Mouse (Mus musculus): ENCODE measurements around the gene Ptgis. TPM values are rescaled to one million over a fixed set of nuclear protein-coding genes. Genes with fewer than 3 reads are reported as not detected.
A peak's percentile ranks its signal among the peaks of the same experiment; 100 is the strongest.

Ptgis gene
- polyA plus RNA-seq, 2 experiments = 31.2 to 37.7 TPM

- no peak for TF ChIP-seq POLR2A (IDR thresholded peaks at IDR 0.05; ENCODE audit: borderline replicate concordance, extremely low read depth, insufficient read depth, insufficient read length)
- Histone ChIP-seq H3K4me3 (replicated peaks; ENCODE audit: low read length) (no peak overlapping the region), H3K27me3 (ENCODE audit: control insufficient read depth, insufficient read depth, low read length) (no peaks in the 10 kb centered on the region), H3K9me3 (ENCODE audit: control insufficient read depth, low read length) (no peaks in the 10 kb centered on the region), H3K36me3 (ENCODE audit: control insufficient read depth, insufficient read depth, low read length) (no peaks in the 10 kb centered on the region), H3K4me1 (ENCODE audit: control insufficient read depth, insufficient read depth, low read length) (peaks cover 13% of the 10 kb centered on the region), H3K9ac (ENCODE audit: low read depth, low read length, severe bottlenecking) (no peak overlapping the region), H3K27ac (replicated peaks; ENCODE audit: low read depth, low read length) (no peak overlapping the region), H3K4me2 (replicated peaks; ENCODE audit: low read depth, low read length, severe bottlenecking) (no peak overlapping the region)
- ATAC-seq (ENCODE audit: low FRiP score, low read depth) (no peak), DNase-seq (ENCODE audit: low spot score) (no peak)
- 85% methylated on average over 8 of the region's 8 CpGs for WGBS
These were observed 22.8 kb upstream of the Ptgis start for GRCm38 (mm10) chr2:167263040-167263810.

DNA sequence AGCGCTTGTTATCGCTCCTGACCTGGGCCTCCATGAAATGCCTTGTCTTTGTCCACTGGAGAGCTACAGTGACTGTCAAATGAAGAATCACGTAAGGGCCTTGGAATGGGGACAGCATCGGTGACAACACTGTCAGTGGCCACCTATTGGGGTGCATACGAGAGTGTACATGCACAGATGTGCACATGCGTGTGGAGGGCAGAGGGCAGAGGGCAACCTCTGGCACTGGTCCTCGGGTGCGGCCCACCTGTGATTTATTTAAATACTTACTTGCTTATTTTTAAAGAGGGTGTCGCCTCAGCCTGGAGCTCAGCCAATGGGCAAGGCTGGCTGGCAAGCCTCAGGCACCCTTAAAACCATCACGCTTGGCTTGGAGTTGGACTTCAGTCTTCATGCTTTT, 22.0 kb upstream of the Ptgis start:
- ATAC-seq (ENCODE audit: low FRiP score, low read depth) = no peak
- Histone ChIP-seq H3K4me2 (replicated peaks; ENCODE audit: low read depth, low read length, severe bottlenecking) (no peak overlapping the region), H3K4me3 (replicated peaks; ENCODE audit: low read length) (no peak overlapping the region), H3K27ac (replicated peaks; ENCODE audit: low read depth, low read length) (no peak overlapping the region), H3K27me3 (ENCODE audit: control insufficient read depth, insufficient read depth, low read length) (no peaks in the 10 kb centered on the region), H3K4me1 (ENCODE audit: control insufficient read depth, insufficient read depth, low read length) (peaks cover 13% of the 10 kb centered on the region), H3K36me3 (ENCODE audit: control insufficient read depth, insufficient read depth, low read length) (no peaks in the 10 kb centered on the region), H3K9me3 (ENCODE audit: control insufficient read depth, low read length) (no peaks in the 10 kb centered on the region), H3K9ac (ENCODE audit: low read depth, low read length, severe bottlenecking) (no peak overlapping the region)
- no peak for DNase-seq (ENCODE audit: low spot score)
- 85% methylated on average over 10 of the region's 10 CpGs for WGBS
- no peak for TF ChIP-seq POLR2A (IDR thresholded peaks at IDR 0.05; ENCODE audit: borderline replicate concordance, extremely low read depth, insufficient read depth, insufficient read length)

DNA sequence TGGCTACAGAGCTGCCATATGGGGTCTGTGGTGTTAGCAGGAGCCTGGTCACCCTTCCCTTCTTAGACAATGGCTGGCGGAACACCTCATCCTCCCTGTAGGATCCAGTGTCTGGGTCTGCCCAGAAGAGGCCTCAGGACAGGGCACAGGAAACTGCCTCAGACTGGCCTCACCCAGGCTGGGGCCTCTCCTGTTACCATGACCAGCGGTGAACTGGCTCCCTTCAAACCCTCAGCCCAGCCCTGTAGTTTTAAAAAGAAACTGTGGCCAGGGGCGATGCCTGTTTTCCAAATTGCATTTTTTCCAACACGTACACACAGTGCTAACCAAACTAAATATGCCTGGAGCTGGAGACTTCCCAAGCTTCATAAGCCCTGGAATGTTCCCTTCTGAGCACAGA, 20.7 kb upstream of the Ptgis start:
- Histone ChIP-seq H3K27me3 (ENCODE audit: control insufficient read depth, insufficient read depth, low read length) (no peaks in the 10 kb centered on the region), H3K27ac (replicated peaks; ENCODE audit: low read depth, low read length) (peak overlapping the region; percentile 71), H3K9ac (ENCODE audit: low read depth, low read length, severe bottlenecking) (no peak overlapping the region), H3K4me1 (ENCODE audit: control insufficient read depth, insufficient read depth, low read length) (peaks cover 13% of the 10 kb centered on the region), H3K4me3 (replicated peaks; ENCODE audit: low read length) (no peak overlapping the region), H3K36me3 (ENCODE audit: control insufficient read depth, insufficient read depth, low read length) (no peaks in the 10 kb centered on the region), H3K4me2 (replicated peaks; ENCODE audit: low read depth, low read length, severe bottlenecking) (no peak overlapping the region), H3K9me3 (ENCODE audit: control insufficient read depth, low read length) (no peaks in the 10 kb centered on the region)
- ATAC-seq (ENCODE audit: low FRiP score, low read depth) (peak; percentile 69), DNase-seq (ENCODE audit: low spot score) (peak; percentile 64)
- 57% methylated on average over 4 of the region's 4 CpGs for WGBS
- TF ChIP-seq POLR2A (IDR thresholded peaks at IDR 0.05; ENCODE audit: borderline replicate concordance, extremely low read depth, insufficient read depth, insufficient read length) = no peak

- Histone ChIP-seq H3K36me3 (ENCODE audit: control insufficient read depth, insufficient read depth, low read length) (no peaks in the 10 kb centered on the region), H3K27ac (replicated peaks; ENCODE audit: low read depth, low read length) (no peak overlapping the region), H3K9ac (ENCODE audit: low read depth, low read length, severe bottlenecking) (no peak overlapping the region), H3K9me3 (ENCODE audit: control insufficient read depth, low read length) (no peaks in the 10 kb centered on the region), H3K4me1 (ENCODE audit: control insufficient read depth, insufficient read depth, low read length) (peaks cover 13% of the 10 kb centered on the region), H3K27me3 (ENCODE audit: control insufficient read depth, insufficient read depth, low read length) (no peaks in the 10 kb centered on the region), H3K4me3 (replicated peaks; ENCODE audit: low read length) (no peak overlapping the region), H3K4me2 (replicated peaks; ENCODE audit: low read depth, low read length, severe bottlenecking) (no peak overlapping the region)
- DNase-seq (ENCODE audit: low spot score) = no peak
- 32% methylated on average over 3 of the region's 3 CpGs for WGBS
- ATAC-seq (ENCODE audit: low FRiP score, low read depth) = no peak
- TF ChIP-seq POLR2A (IDR thresholded peaks at IDR 0.05; ENCODE audit: borderline replicate concordance, extremely low read depth, insufficient read depth, insufficient read length) = no peak
These were observed 17.4 kb upstream of the Ptgis start for GRCm38 (mm10) chr2:167257790-167258189.

DNA sequence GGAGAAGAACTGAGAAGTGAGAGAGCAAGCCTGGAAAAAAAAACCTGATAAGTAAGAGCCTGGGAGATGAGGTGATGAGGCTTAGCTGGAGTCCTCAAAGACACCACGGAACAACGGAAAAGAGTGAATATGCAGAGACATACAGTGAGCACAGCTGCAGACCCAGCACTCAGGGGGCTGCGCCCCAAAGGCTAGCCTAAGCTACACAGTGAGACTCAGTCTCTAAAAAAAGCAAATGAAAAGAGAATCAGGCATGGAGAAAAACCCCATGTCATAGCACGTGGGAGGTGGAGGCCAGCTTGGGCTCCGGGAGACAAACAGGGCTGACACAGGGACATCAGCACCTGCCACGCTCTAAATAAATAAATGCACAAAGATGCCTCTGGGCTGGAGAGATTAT, 14.4 kb upstream of the Ptgis start:
- no peaks in the 10 kb centered on the region for H3K36me3 ChIP-seq (ENCODE audit: control insufficient read depth, insufficient read depth, low read length)
- no peaks in the 10 kb centered on the region for H3K9me3 ChIP-seq (ENCODE audit: control insufficient read depth, low read length)
- H3K27me3 ChIP-seq (ENCODE audit: control insufficient read depth, insufficient read depth, low read length) = no peaks in the 10 kb centered on the region
- TF ChIP-seq POLR2A (IDR thresholded peaks at IDR 0.05; ENCODE audit: borderline replicate concordance, extremely low read depth, insufficient read depth, insufficient read length) = no peak
- DNase-seq (ENCODE audit: low spot score) (no peak), ATAC-seq (ENCODE audit: low FRiP score, low read depth) (no peak)
- 78% methylated on average over 6 of the region's 6 CpGs for WGBS
- H3K4me3 ChIP-seq (replicated peaks; ENCODE audit: low read length) = no peak overlapping the region
- no peak overlapping the region for H3K4me2 ChIP-seq (replicated peaks; ENCODE audit: low read depth, low read length, severe bottlenecking)
- no peak overlapping the region for H3K27ac ChIP-seq (replicated peaks; ENCODE audit: low read depth, low read length)
- H3K4me1 ChIP-seq (ENCODE audit: control insufficient read depth, insufficient read depth, low read length) = peaks cover 22% of the 10 kb centered on the region
- H3K9ac ChIP-seq (ENCODE audit: low read depth, low read length, severe bottlenecking) = no peak overlapping the region

Data from limb, embryonic 14.5 days (tissue).